Mouse (Mus musculus) MEL (cell line): ENCODE results near the gene Zfp687. TPM values are rescaled to one million over a fixed set of nuclear protein-coding genes. Genes with fewer than 3 reads are reported as not detected.
A peak's percentile ranks its signal among the peaks of the same experiment; 100 is the strongest.
"Not testable (repeated sequence)": the region's sequence is repeated elsewhere in the genome, so short reads cannot be mapped to it uniquely, and the experiment has no call there.

ENCODE experiments used
- DNase-seq: peaks from one replicate; pipeline ENCODE4 v3.0.0; 2011; ENCODE audit warnings: low read depth, low spot score
- H3K27ac ChIP-seq: 2 replicates; pipeline ENCODE4 v1.5.1; 2012; ENCODE audit warnings: low read depth, mild to moderate bottlenecking, control low read depth, low read length, moderate library complexity; ENCODE audit not compliant: control insufficient read depth
- H3K27me3 ChIP-seq, 2 experiments: fragments of 150-350 bp in 1 of 2; sonication (generic) in 1 of 2; 2 replicates each; pipeline ENCODE4 v1.6.1; 2012; ENCODE audit warnings: low read length in 2 of 2, mild to moderate bottlenecking in 2 of 2, improper control_type of control experiment in 1 of 2, moderate library complexity in 1 of 2; ENCODE audit not compliant: insufficient read depth in 2 of 2, control insufficient read depth in 1 of 2
- H3K36me3 ChIP-seq, 2 experiments: 2 replicates each; pipeline ENCODE4 v1.6.1; 2012 to 2014; ENCODE audit warnings: low read length in 2 of 2, improper control_type of control experiment in 1 of 2, inconsistent platforms in 1 of 2, mild to moderate bottlenecking in 1 of 2; ENCODE audit not compliant: insufficient read depth in 2 of 2, control insufficient read depth in 1 of 2
- H3K4me1 ChIP-seq, 2 experiments: fragments of 150-350 bp in 1 of 2; sonication (generic) in 1 of 2; 2 replicates each; pipeline ENCODE4 v1.6.1; 2012; ENCODE audit warnings: low read length in 2 of 2, improper control_type of control experiment in 1 of 2, mild to moderate bottlenecking in 1 of 2; ENCODE audit not compliant: insufficient read depth in 2 of 2, control insufficient read depth in 1 of 2
- H3K4me3 ChIP-seq, 2 experiments: fragments of 150-350 bp in 1 of 2; sonication (generic) in 1 of 2; 2 replicates each; pipeline ENCODE4 v1.5.1; 2012; ENCODE audit warnings: low read depth in 2 of 2, low read length in 2 of 2, mild to moderate bottlenecking in 2 of 2, moderate library complexity in 2 of 2, control low read depth in 1 of 2, improper control_type of control experiment in 1 of 2; ENCODE audit not compliant: control insufficient read depth in 1 of 2, insufficient read depth in 1 of 2
- H3K79me2 ChIP-seq: 2 replicates; pipeline ENCODE4 v1.6.1; 2012; ENCODE audit warnings: mild to moderate bottlenecking, low read length, moderate library complexity; ENCODE audit not compliant: control insufficient read depth, poor library complexity, insufficient read depth
- H3K9ac ChIP-seq: 2 replicates; pipeline ENCODE4 v1.6.1; 2012; ENCODE audit warnings: low read depth, mild to moderate bottlenecking, control low read depth, low read length, moderate library complexity; ENCODE audit not compliant: control insufficient read depth, poor library complexity, severe bottlenecking
- H3K9me3 ChIP-seq: fragments of 150-350 bp; sonication (generic); replicated peaks from 2 replicates; pipeline ENCODE4 v1.6.1; 2012; ENCODE audit warnings: mild to moderate bottlenecking, low read length, improper control_type of control experiment, moderate library complexity; ENCODE audit not compliant: insufficient read depth
- BHLHE40 ChIP-seq: IDR thresholded peaks from 2 replicates; pipeline ENCODE4 v1.6.1; 2012; ENCODE audit warnings: low read depth, mild to moderate bottlenecking, inconsistent platforms, low read length, improper control_type of control experiment, borderline replicate concordance
- CHD1 ChIP-seq: IDR thresholded peaks from 2 replicates; pipeline ENCODE4 v1.6.1; 2012; ENCODE audit warnings: low read depth, mild to moderate bottlenecking, inconsistent platforms, low read length, improper control_type of control experiment
- CTCF ChIP-seq, 3 experiments: IDR thresholded peaks in 2 of 3; conservative IDR thresholded peaks in 1 of 3; 2 replicates each; pipeline ENCODE4 v1.5.1; 2011 to 2012; ENCODE audit warnings: low read length in 3 of 3, low read depth in 2 of 3, mild to moderate bottlenecking in 2 of 3, improper control_type of control experiment in 1 of 3, inconsistent platforms in 1 of 3, mixed read lengths in 1 of 3, moderate library complexity in 1 of 3; ENCODE audit not compliant: control insufficient read depth in 1 of 3, insufficient read depth in 1 of 3, poor library complexity in 1 of 3, severe bottlenecking in 1 of 3
- E2F4 ChIP-seq: IDR thresholded peaks from 2 replicates; pipeline ENCODE4 v1.6.1; 2011; ENCODE audit warnings: low read depth, low read length, improper control_type of control experiment, borderline replicate concordance
- EP300 ChIP-seq, 2 experiments: IDR thresholded peaks; 2 replicates each; pipeline ENCODE4 v1.6.1; 2011; ENCODE audit warnings: improper control_type of control experiment in 2 of 2, low read length in 2 of 2, low read depth in 1 of 2, mild to moderate bottlenecking in 1 of 2
- ETS1 ChIP-seq: IDR thresholded peaks from 2 replicates; pipeline ENCODE4 v1.6.1; 2012; ENCODE audit warnings: low read depth, mild to moderate bottlenecking, inconsistent platforms, low read length, improper control_type of control experiment, moderate library complexity
- GATA1 ChIP-seq: IDR thresholded peaks from 2 replicates; pipeline ENCODE4 v1.6.1; 2011; ENCODE audit warnings: low read depth, low read length, improper control_type of control experiment
- HCFC1 ChIP-seq: IDR thresholded peaks from 2 replicates; pipeline ENCODE4 v1.6.1; 2012; ENCODE audit warnings: low read depth, mild to moderate bottlenecking, inconsistent platforms, low read length, improper control_type of control experiment, moderate library complexity
- JUND ChIP-seq: IDR thresholded peaks from 2 replicates; pipeline ENCODE4 v1.6.1; 2011; ENCODE audit warnings: low read depth, mild to moderate bottlenecking, improper control_type of control experiment, low read length
- KAT2A ChIP-seq: conservative IDR thresholded peaks from 2 replicates; pipeline ENCODE4 v1.6.1; 2012; ENCODE audit warnings: low read depth, low read length, improper control_type of control experiment, inconsistent platforms
- MAFK ChIP-seq: IDR thresholded peaks from 2 replicates; pipeline ENCODE4 v1.6.1; 2011; ENCODE audit warnings: low read depth, mild to moderate bottlenecking, low read length, improper control_type of control experiment, borderline replicate concordance
- MEF2A ChIP-seq: IDR thresholded peaks from 2 replicates; pipeline ENCODE4 v1.6.1; 2014; ENCODE audit warnings: low read depth, mild to moderate bottlenecking, inconsistent platforms, low read length, improper control_type of control experiment; ENCODE audit not compliant: poor library complexity, insufficient replicate concordance, severe bottlenecking; ENCODE audit errors: extremely low read depth
- MYB ChIP-seq: IDR thresholded peaks from 2 replicates; pipeline ENCODE4 v1.6.1; 2011; ENCODE audit warnings: mild to moderate bottlenecking, low read depth, low read length, improper control_type of control experiment
- MYC ChIP-seq: IDR thresholded peaks from 2 replicates; pipeline ENCODE4 v1.6.1; 2011; ENCODE audit warnings: low read depth, mild to moderate bottlenecking, low read length, improper control_type of control experiment, moderate library complexity
- NELFE ChIP-seq: IDR thresholded peaks from 2 replicates; pipeline ENCODE4 v1.6.1; 2011; ENCODE audit warnings: low read depth, low read length, improper control_type of control experiment
- POLR2A ChIP-seq, 2 experiments: IDR thresholded peaks; 2 replicates each; pipeline ENCODE4 v1.6.1; 2011 to 2012; ENCODE audit warnings: low read length in 2 of 2, mild to moderate bottlenecking in 2 of 2, control low read depth in 1 of 2, improper control_type of control experiment in 1 of 2, low read depth in 1 of 2, moderate library complexity in 1 of 2; ENCODE audit not compliant: control insufficient read depth in 1 of 2, insufficient read depth in 1 of 2, poor library complexity in 1 of 2
- RAD21 ChIP-seq: IDR thresholded peaks from 2 replicates; pipeline ENCODE4 v1.6.1; 2011; ENCODE audit warnings: mild to moderate bottlenecking, low read depth, low read length, improper control_type of control experiment
- RCOR1 ChIP-seq: IDR thresholded peaks from 2 replicates; pipeline ENCODE4 v1.6.1; 2012; ENCODE audit warnings: low read depth, mild to moderate bottlenecking, inconsistent platforms, low read length, improper control_type of control experiment
- SIN3A ChIP-seq: IDR thresholded peaks from 2 replicates; pipeline ENCODE4 v1.6.1; 2012; ENCODE audit warnings: low read length, improper control_type of control experiment, inconsistent platforms
- SMC3 ChIP-seq: IDR thresholded peaks from 2 replicates; pipeline ENCODE4 v1.6.1; 2011; ENCODE audit warnings: low read depth, low read length, improper control_type of control experiment
- TAL1 ChIP-seq: IDR thresholded peaks from 2 replicates; pipeline ENCODE4 v1.6.1; 2012; ENCODE audit warnings: mild to moderate bottlenecking, inconsistent platforms, low read length, moderate library complexity, mixed read lengths
- TBP ChIP-seq: IDR thresholded peaks from 2 replicates; pipeline ENCODE4 v1.8.0; 2011; ENCODE audit warnings: low read depth, low read length, improper control_type of control experiment
- TCF12 ChIP-seq: IDR thresholded peaks from 2 replicates; pipeline ENCODE4 v1.6.1; 2014; ENCODE audit warnings: low read depth, mild to moderate bottlenecking, inconsistent platforms, low read length, improper control_type of control experiment, moderate library complexity
- UBTF ChIP-seq: IDR thresholded peaks from 2 replicates; pipeline ENCODE4 v1.6.1; 2012; ENCODE audit warnings: low read depth, mild to moderate bottlenecking, inconsistent platforms, low read length, improper control_type of control experiment, moderate library complexity, borderline replicate concordance; ENCODE audit not compliant: insufficient read depth
- ZC3H11A ChIP-seq: IDR thresholded peaks from 2 replicates; pipeline ENCODE4 v1.6.1; 2012; ENCODE audit warnings: low read depth, mild to moderate bottlenecking, inconsistent platforms, low read length, improper control_type of control experiment
- polyA plus RNA-seq, 2 experiments: library from polyadenylated mRNA; stranded (reverse) in 1 of 2; unstranded in 1 of 2; fragments of >175 nt in 1 of 2; fragments of >200 nt in 1 of 2; gene quantifications; 2 replicates each; pipeline versions ENCODE4 v1.2.1 to v1.2.4; 2012; ENCODE audit warnings: low replicate concordance in 2 of 2, low read depth in 1 of 2; ENCODE audit not compliant: insufficient read length in 2 of 2, insufficient read depth in 1 of 2, missing spikeins in 1 of 2
- total RNA-seq: library from RNA; depleted of rRNA; stranded (reverse); fragments of 300-350 nt; gene quantifications from 2 replicates; pipeline ENCODE4 v1.2.3, GENCODE M21; 2012

Zfp687 gene
- total and polyA plus RNA-seq, 3 experiments: 14.5 to 36.6 TPM; not detected in 1

- H3K4me3 ChIP-seq, H3K9me3 ChIP-seq, DNase-seq, H3K27ac ChIP-seq, H3K27me3 ChIP-seq, H3K9ac ChIP-seq, H3K79me2 ChIP-seq: not testable (repeated sequence)
- Histone ChIP-seq H3K4me1 (peaks cover 13 to 17% of the 10 kb centered on the region in 2 experiments), H3K36me3 (peaks cover 0 to 14% of the 10 kb centered on the region in 2 experiments; a peak in 2 of 4 replicates)
- TF ChIP-seq TBP (peak; percentile 93), MAFK (0 out of 2 replicates have a peak, but pooled peaks have one; percentile 5)
These were observed 5.7 kb upstream of the Zfp687 start for GRCm38 (mm10) chr3:95020956-95021355.

GRCm38 (mm10) chr3:95018741-95019140, 3.5 kb upstream of the Zfp687 start:
- Histone ChIP-seq H3K27ac (no peak overlapping the region), H3K36me3 (peaks cover 0 to 9% of the 10 kb centered on the region in 2 experiments; a peak in 2 of 4 replicates), H3K9ac (no peak overlapping the region), H3K4me1 (peaks cover 4 to 11% of the 10 kb centered on the region in 2 experiments), H3K4me3 (no peak overlapping the region), H3K79me2 (peaks cover 23% of the 10 kb centered on the region), H3K9me3 (no peaks in the 10 kb centered on the region), H3K27me3 (no peaks in the 10 kb centered on the region)
- TF ChIP-seq RAD21 (no peak), GATA1 (no peak), EP300 (IDR thresholded peaks at IDR 0.05; ENCODE audit: low read depth in 1 of 2, low read length in 2 of 2) (no peak), CTCF (IDR thresholded peaks at IDR 0.05 in 2 of 3, conservative IDR thresholded peaks at IDR 0.05 in 1 of 3; ENCODE audit: control insufficient read depth in 1 of 3, insufficient read depth in 1 of 3, low read depth in 2 of 3, low read length in 3 of 3, poor library complexity in 1 of 3, severe bottlenecking in 1 of 3) (no peak), CHD1 (no peak), MYC (no peak), TAL1 (no peak), HCFC1 (no peak), NELFE (no peak), POLR2A (IDR thresholded peaks at IDR 0.05; ENCODE audit: control insufficient read depth in 1 of 2, insufficient read depth in 1 of 2, low read depth in 1 of 2, low read length in 2 of 2, poor library complexity in 1 of 2) (no peak), MEF2A (no peak), TCF12 (no peak)
- no peak for DNase-seq

- Histone ChIP-seq H3K9ac (peak overlapping the region; percentile 82), H3K27ac (peak overlapping the region; percentile 95), H3K4me3 (peak overlapping the region; percentile 65 to 71), H3K79me2 (peaks cover 24% of the 10 kb centered on the region), H3K9me3 (no peaks in the 10 kb centered on the region), H3K4me1 (peaks cover 4 to 15% of the 10 kb centered on the region in 2 experiments), H3K36me3 (peaks cover 0 to 15% of the 10 kb centered on the region in 2 experiments; a peak in 2 of 4 replicates), H3K27me3 (no peaks in the 10 kb centered on the region)
- DNase-seq: no peak
- TF ChIP-seq CHD1 (0 out of 2 replicates have a peak, but pooled peaks have one; percentile 74), ZC3H11A (no peak), TAL1 (no peak), MYB (no peak), RCOR1 (no peak), KAT2A (no peak), EP300 (IDR thresholded peaks at IDR 0.05; ENCODE audit: low read depth in 1 of 2, low read length in 2 of 2) (no peak), BHLHE40 (no peak), NELFE (no peak), JUND (no peak), HCFC1 (no peak), SMC3 (no peak), UBTF (no peak), SIN3A (no peak; the same call in 1 of the 2 replicates), E2F4 (no peak), MEF2A (no peak), ETS1 (0 out of 2 replicates have a peak, but pooled peaks have one; percentile 10), RAD21 (no peak)
These were observed 1.3 kb upstream of the Zfp687 start for GRCm38 (mm10) chr3:95016532-95017056.
